Mouse (Mus musculus): ENCODE results near the gene Pspn.

Pspn gene

DNA sequence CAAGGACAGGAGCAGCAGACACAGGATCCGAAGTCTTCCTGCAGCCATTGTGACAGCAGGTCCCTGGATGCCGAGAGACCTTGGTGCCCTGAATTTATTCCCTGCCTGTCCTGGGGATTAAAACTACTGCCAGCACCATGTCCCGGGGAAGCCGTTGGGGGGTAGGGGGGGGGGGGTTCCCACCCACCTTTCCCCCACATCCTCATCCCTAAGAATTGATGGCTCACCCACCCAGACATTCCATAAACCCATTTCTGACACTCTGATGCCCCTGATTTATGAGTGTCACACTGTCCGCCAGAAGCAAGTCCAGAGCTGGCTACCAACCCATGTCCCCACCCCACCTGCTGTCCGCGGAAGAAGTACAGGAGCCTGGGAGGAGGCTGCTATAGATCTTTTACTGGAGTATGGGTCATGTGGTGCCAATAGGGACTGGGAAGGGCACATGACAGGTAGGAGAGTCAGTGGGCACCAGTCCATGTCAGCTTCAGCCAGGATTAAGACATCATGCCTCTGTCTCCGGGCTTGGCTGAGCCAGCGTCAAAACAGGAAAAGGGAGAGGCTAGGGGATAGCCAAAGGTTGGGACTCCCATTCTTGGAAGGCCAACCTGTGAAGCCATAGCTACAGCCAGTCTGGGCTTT lies at the start of gene Pspn:
Gene Pspn, minus strand, starts transcription at position 51 of the 642 bp plus-strand sequence.
- in situ Hi-C loops (cut with MboI; ENCODE audit: low sequenced_read_pairs), result no loop called here

DNA sequence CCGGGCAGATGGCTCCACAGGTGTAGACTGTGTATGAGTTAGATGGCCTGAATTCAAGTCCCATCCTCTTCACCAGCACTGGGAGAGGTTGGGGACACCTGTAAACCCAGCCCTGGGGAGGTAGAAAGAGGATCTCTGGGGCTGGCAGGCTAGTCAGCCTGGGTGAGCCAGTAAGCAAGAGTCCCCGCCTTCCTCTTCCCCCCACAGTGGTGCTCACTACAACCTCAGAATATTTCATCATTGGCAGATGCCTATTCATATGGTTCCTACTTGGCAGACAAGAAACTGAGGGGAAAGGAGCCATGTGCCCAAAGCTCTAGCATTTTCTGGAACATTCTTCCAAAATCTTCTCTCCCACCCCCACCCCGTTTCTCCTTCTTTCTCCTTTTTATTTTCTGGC lies 49.0 kb upstream of the Pspn start:
- in situ Hi-C loops (cut with MboI; ENCODE audit: low sequenced_read_pairs), result no loop called here

GRCm38 (mm10) chr17:57047406-57047805 lies 47.6 kb upstream of the Pspn start:
- in situ Hi-C loops (cut with MboI; ENCODE audit: low sequenced_read_pairs), result no loop called here

GRCm38 (mm10) chr17:57041554-57041953 lies 41.7 kb upstream of the Pspn start, which contains the start of gene Slc25a41:
Slc25a41 (minus strand) TSS chr17:57041654.
- in situ Hi-C loops (cut with MboI; ENCODE audit: low sequenced_read_pairs), result no loop called here

DNA sequence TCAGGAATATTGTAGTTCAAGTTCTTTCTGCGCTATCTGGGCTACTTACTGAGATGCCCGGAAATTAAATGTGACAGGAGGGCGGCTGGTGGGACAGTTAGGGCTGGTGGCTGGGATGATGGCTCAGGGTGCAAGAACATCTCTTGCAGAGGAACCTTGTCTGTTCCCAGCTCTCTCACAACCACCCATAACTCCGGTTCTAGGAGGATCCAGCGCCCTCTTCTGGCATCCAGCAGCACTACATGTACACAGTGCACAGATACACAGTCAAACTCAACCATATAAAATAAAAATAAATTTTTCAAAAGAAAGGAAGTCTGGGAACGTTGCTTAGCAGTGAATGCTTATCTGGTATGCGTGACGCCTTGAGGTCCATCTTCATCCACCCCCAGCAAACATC lies 39.2 kb upstream of the Pspn start:
- in situ Hi-C loops (cut with MboI; ENCODE audit: low sequenced_read_pairs), result no loop called here

DNA sequence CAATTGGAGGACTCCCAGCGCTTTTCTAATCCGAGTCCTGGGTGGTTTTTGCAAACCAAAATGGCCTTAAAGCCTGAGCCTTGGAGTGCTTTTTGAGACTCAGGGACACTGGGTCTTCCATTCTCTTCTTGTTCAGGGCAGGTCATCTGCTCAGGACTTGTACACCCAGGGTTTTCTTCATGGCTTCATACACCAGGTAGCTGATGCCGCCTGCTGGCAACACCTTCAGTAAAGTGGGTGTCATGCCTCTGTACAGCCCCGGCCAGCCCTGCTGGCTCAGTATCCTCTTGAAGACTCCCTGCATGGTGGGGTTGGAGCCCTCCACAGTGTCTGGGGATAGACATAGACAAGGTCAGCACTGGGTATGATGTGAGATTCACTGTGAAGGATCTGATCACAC lies 33.0 kb upstream of the Pspn start:
- in situ Hi-C loops (cut with MboI; ENCODE audit: low sequenced_read_pairs), result no loop called here

DNA sequence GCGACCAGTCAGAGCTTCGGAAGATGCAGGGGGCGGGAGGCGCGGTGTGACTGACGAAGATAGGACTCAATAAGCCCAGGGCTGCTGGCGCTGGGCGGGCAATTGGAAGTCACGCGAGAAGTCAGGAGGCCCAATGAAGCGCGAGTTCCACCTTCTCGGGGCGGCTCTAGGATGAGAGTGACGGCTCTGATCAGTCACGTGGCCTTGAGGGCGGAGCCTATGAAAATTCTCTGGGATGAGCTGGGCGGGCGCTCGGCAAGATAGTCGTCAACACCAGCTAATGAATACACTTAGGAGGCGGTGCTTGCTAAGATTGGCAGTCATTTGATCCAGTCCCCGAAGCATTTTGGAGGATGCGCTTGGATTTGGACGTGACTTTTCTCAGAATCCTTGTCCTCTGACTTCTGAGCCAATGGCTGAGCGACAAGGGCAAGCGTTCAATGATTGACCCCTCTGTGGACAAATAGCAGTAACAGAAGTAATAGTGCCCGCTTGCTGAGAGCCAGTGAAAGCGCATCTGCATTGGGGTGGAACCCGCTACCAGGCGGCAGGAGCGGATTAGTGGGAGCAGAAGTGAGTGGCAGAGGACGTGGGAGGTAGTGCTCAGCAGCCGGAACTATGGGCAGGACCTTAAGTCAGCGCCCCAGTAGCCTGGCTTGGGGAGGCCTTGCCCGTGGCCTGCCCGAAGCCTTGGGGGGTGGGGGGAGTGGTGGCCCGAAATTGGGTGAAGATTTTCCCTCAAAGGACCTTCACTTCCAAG lies 32.0 kb upstream of the Pspn start:
- in situ Hi-C loops (cut with MboI; ENCODE audit: low sequenced_read_pairs), result no loop called here

- in situ Hi-C loops (cut with MboI; ENCODE audit: low sequenced_read_pairs), result no loop called here
These were observed 31.3 kb upstream of the Pspn start, which contains the start of gene Khsrp for GRCm38 (mm10) chr17:57030931-57031660. Khsrp (minus strand) TSS chr17:57031522.

DNA sequence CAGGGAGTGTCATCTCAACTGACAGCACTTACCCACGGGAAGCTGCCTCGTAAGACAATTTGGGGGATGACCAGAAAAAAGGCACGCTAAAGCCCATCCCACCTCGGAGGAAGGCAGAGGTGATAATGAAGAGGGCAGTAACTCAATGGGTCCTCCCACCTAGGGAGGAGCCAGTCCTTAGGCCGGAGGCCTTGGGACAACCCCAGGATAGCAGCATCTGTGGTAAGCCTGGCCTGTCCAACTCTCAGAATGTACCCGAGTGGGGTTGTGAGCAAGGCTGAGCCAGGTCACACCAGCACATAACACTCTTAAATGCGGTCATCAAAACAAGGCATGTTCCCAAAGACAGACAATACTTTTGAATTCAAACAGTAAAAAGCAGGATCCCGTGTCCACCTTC lies 29.9 kb upstream of the Pspn start:
- in situ Hi-C loops (cut with MboI; ENCODE audit: low sequenced_read_pairs), result no loop called here

DNA sequence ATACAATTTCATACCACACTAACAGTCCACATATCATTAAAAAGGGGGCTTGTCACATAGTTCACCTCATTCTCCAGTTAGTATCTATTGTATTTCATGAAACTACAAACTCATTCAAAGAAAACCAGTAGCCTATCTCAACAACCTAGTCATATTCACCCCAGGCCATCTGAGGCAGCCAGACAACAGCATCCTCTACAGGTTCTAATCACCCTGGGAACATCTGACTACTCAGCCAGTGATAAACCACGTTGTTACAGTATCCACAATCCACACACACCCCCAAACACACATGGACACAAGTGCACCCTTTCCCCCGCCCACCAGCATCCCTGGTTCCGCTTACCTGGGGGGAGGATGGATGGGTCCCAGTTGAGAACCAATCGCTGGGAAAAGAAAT lies 27.7 kb upstream of the Pspn start:
- in situ Hi-C loops (cut with MboI; ENCODE audit: low sequenced_read_pairs), result no loop called here

- in situ Hi-C loops (cut with MboI; ENCODE audit: low sequenced_read_pairs), result no loop called here
These were observed 21.1 kb upstream of the Pspn start for GRCm38 (mm10) chr17:57020960-57021359.

- in situ Hi-C loops (cut with MboI; ENCODE audit: low sequenced_read_pairs), result no loop called here
These were observed 19.9 kb upstream of the Pspn start for GRCm38 (mm10) chr17:57019693-57020092.

DNA sequence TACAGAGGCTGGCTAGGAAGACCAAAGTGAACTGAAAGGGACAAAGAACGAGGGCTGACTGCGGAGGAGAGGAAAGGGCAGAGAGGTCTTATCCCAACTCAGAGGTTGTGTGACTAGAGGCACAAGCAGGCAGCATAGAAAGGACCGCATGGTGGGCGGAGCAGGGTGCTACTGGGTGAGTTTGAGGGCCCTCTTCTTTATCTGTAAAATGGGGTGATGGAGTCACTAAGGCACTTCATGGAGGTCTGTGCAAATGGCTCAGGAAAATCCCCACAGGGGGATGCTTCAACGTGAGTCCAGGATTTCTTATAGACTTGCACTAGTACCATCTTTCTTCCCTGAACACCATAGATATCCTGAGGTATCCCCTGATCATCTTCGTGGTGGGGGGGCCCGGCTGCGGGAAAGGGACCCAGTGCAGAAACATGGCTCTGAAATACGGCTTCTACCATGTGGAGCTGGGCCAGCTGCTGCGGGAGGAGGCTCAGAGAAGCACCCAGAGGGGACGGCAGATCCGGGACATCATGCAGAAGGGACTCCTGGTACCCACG lies 12.5 kb upstream of the Pspn start:
- in situ Hi-C loops (cut with MboI; ENCODE audit: low sequenced_read_pairs), result no loop called here

DNA sequence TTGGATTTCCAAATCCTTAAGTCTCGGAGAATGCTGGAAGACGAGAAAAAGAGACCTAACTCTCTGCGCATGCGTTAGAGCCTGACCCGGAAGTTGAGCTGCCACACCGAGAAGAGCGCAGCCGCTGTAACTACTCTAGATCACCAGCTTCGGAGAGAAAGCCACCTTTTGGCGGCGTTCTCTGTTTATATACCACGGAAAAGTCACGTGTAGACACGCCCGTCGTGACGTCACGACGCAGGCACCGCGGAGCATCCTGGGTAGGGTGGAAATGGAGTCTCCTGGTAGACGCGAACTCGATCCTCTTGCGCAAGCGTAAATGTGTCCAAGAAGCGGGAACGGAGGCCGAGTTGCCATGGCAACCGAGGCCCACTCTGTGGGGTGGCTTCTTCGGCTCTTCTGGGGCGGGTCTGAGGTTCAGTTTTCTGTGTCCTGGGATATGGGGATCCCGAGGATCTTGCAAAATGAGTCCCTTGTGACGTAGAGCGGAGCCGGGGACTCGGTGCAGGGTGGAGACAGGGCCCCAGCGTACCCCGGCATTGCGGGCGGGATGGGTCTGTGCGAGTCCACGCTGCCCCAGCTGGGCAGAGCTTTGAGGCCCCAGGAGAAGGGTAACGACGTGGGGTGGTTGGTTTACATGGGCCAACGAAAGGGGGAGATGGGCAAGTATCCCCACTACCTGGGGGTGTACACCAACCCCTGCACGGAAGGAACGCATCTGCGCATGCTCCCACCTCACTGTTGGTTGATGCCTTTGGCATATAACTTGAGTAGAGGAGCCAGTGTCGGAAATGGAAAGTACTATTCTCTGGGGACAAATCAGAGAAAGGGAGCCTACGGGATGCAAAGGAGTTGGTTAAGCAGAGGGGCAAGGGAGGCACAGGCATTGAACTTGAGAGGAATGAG lies 11.7 kb upstream of the Pspn start, which contains the start of the genes Gtf2f1 and Gm17949:
Gene Gtf2f1, minus strand, starts transcription at position 53 of the 906 bp plus-strand sequence.
Gene Gm17949, plus strand, starts transcription at position 234 of the 906 bp plus-strand sequence.
- in situ Hi-C loops (cut with MboI; ENCODE audit: low sequenced_read_pairs), result no loop called here

GRCm38 (mm10) chr17:57010911-57011235 lies 11.1 kb upstream of the Pspn start:
- in situ Hi-C loops (cut with MboI; ENCODE audit: low sequenced_read_pairs), result no loop called here

DNA sequence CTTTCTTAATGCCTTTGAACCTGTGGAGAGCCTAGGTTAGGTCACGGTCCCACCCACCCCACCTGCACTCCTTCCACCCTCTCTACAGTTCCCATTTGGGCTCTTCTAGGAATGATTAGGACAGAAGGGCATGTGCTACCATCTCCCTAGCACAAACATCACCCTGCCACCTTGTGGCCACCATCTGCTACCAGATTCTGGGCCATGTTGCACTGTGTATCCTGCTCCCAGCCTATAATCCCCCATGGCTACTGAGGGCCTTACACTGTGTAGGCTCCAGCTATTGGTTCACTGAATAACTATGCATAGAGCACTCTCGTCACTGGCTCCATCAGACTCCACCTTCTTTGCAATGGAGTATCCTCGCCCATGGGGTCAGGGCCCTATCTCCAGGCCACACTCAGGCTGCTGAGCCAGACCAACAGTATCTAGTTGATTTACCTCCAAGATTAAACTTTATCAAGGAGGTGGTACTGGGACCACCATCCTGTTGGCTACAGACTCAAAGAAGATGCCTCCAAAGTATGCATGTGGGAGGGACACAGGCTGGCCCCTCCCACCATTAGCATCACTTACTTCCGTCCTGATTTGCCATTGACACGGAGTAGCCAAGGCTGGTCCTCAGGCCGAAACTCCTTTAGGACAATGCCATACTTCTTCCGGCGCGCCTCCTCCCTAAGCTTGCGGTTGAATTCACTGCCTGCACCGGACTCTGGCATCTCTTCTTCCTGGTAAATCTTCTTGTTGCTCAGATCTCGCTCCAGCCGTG lies 7.5 kb upstream of the Pspn start:
- in situ Hi-C loops (cut with MboI; ENCODE audit: low sequenced_read_pairs), result no loop called here

- in situ Hi-C loops (cut with MboI; ENCODE audit: low sequenced_read_pairs), result no loop called here
These were observed 4.2 kb upstream of the Pspn start for GRCm38 (mm10) chr17:57003994-57004393.

- in situ Hi-C loops (cut with MboI; ENCODE audit: low sequenced_read_pairs), result no loop called here
These were observed 1.4 kb upstream of the Pspn start for GRCm38 (mm10) chr17:57001228-57001627.

DNA sequence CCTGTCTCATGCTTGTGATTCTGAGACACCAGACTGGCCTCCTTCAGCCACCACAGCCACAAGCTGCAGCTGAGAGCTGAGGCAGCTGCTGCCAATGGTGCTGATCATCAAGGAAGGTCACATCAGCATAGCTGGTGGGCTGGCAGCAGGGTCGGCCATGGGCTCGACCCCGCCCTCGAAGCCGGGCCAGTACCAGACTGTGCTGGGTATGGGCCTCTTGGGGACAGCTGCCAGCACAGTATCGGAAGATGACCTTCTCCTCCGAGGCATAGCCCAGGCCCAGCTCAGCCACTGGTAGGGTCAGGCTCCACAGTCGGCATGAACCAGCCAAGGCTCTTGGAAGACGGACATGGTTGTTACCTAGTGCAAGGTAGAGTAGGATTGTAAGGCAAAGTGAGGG lies 404 bp downstream of the Pspn start:
- in situ Hi-C loops (cut with MboI; ENCODE audit: low sequenced_read_pairs), result no loop called here
